Mouse (Mus musculus): Measurements from ENCODE around the gene Fam210b. TPM values are rescaled to one million over a fixed set of nuclear protein-coding genes. Genes with fewer than 3 reads are reported as not detected.
A peak's percentile ranks its signal among the peaks of the same experiment; 100 is the strongest.
"Not testable (repeated sequence)": the region's sequence is repeated elsewhere in the genome, so short reads cannot be mapped to it uniquely, and the experiment has no call there.

Gene Fam210b
- not detected in 2 replicates for polyA plus RNA-seq (2012; ENCODE audit: insufficient read depth, insufficient read length, low replicate concordance, missing spikeins)

DNA sequence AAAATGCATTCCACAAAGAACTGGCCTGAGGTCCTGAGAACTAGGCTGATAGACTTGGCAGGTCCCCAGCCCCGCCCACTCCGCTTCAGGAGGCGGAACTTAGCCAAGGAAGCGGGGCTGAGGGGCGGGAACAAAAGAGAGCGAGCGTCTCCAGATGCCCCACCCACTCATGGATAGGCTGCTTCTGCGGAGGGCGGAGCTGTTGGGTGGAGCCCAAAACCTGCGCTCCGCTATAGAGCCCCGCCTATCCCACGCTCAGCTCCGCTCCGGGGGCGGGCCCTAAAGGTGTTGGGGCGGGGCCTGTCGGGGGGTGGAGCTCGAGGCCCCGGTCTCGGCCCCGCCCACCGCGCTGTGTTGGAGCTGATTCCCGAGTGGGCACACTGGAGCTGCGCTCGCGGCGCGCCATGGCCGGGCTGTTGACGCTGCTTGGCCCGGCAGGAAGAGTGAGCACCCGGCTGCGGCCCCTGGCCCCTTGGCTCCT, at the start of gene Fam210b:
TSS of gene Fam210b (plus strand) at position 308 of the 481 bp plus-strand sequence.
- under 1% methylated on average over 35 of the region's 35 CpGs for WGBS
- TF ChIP-seq CTCF (IDR thresholded peaks at IDR 0.05; ENCODE audit: insufficient read depth, low read depth, low read length) (no peak), POLR2A (IDR thresholded peaks at IDR 0.05; ENCODE audit: insufficient read depth, low read depth, low read length) (peak; percentile 53)
- Histone ChIP-seq H3K27ac (ENCODE audit: insufficient read depth, low read depth, low read length) (no peak within 1 kb of the TSS), H3K4me1 (ENCODE audit: control insufficient read depth, insufficient read depth, low read length) (peaks cover 24% of the 10 kb centered on the region), H3K4me3 (ENCODE audit: insufficient read depth, low read depth, low read length) (peak within 1 kb of the TSS; percentile 89)

DNA sequence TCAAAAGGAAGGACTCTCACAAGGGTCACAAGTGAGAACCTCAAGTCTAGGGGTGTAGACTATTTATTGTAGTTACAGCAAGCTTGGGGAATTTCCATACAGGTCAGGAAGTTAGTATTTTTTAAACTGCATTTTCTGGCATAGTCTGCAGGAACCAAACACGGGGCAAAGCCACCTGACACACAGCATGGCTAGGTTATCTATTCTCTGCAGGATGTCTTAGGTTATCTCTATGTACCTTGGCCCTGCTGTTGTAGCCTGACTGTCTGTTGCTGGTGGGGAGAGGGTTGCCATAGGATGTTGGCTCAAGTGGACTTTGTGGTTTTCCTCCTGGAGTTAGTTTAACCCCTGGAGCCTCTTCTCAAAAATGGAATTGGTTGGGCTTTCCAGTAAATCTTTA, 47.3 kb upstream of the Fam210b start:
- 72% methylated on average over 1 of the region's 1 CpGs for WGBS
- Histone ChIP-seq H3K4me3 (ENCODE audit: insufficient read depth, low read depth, low read length) (no peak overlapping the region), H3K27ac (ENCODE audit: insufficient read depth, low read depth, low read length) (no peak overlapping the region), H3K4me1 (ENCODE audit: control insufficient read depth, insufficient read depth, low read length) (peaks cover 7% of the 10 kb centered on the region; the same call in 1 of the 2 replicates)
- TF ChIP-seq POLR2A (IDR thresholded peaks at IDR 0.05; ENCODE audit: insufficient read depth, low read depth, low read length) (no peak), CTCF (IDR thresholded peaks at IDR 0.05; ENCODE audit: insufficient read depth, low read depth, low read length) (no peak)

- H3K27ac ChIP-seq (ENCODE audit: insufficient read depth, low read depth, low read length), result no peak overlapping the region
- TF ChIP-seq POLR2A (IDR thresholded peaks at IDR 0.05; ENCODE audit: insufficient read depth, low read depth, low read length) (no peak), CTCF (IDR thresholded peaks at IDR 0.05; ENCODE audit: insufficient read depth, low read depth, low read length) (no peak)
- H3K4me3 ChIP-seq (ENCODE audit: insufficient read depth, low read depth, low read length), result no peak overlapping the region
- 76% methylated on average over 1 of the region's 1 CpGs for WGBS
- H3K4me1 ChIP-seq (ENCODE audit: control insufficient read depth, insufficient read depth, low read length), result peaks cover 7% of the 10 kb centered on the region; the same call in 1 of the 2 replicates
These were observed 46.8 kb upstream of the Fam210b start for GRCm38 (mm10) chr2:172298542-172298941.

- TF ChIP-seq CTCF (IDR thresholded peaks at IDR 0.05; ENCODE audit: insufficient read depth, low read depth, low read length), result no peak
- TF ChIP-seq POLR2A (IDR thresholded peaks at IDR 0.05; ENCODE audit: insufficient read depth, low read depth, low read length), result no peak
- Histone ChIP-seq H3K4me3 (ENCODE audit: insufficient read depth, low read depth, low read length) (no peak overlapping the region), H3K27ac (ENCODE audit: insufficient read depth, low read depth, low read length) (no peak overlapping the region), H3K4me1 (ENCODE audit: control insufficient read depth, insufficient read depth, low read length) (peaks cover 7% of the 10 kb centered on the region; the same call in 1 of the 2 replicates)
- 21% methylated on average over 14 of the region's 14 CpGs for WGBS
These were observed 46.0 kb upstream of the Fam210b start for GRCm38 (mm10) chr2:172299126-172299921.

DNA sequence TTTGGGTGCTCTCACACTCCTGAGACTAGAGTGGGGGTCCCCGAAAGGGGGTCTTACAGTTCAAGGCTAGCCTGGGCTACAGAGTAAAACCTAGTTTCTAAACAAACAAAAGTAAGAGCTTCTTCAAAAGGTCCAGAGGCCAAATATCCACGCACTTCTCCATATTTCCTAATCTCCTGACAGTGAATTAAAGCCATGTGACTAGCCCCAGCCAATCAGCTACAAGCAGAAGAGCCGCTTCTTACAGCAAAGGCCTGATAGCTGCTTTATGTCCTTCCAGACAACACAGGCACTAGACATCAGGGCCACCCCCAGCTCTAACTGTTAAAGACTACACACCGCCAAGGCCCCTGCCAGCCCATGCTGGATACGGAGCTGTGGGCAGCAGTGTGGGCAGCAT, 43.0 kb upstream of the Fam210b start:
- TF ChIP-seq POLR2A (IDR thresholded peaks at IDR 0.05; ENCODE audit: insufficient read depth, low read depth, low read length) (no peak), CTCF (IDR thresholded peaks at IDR 0.05; ENCODE audit: insufficient read depth, low read depth, low read length) (no peak)
- no peak overlapping the region for H3K27ac ChIP-seq (ENCODE audit: insufficient read depth, low read depth, low read length)
- H3K4me1 ChIP-seq (ENCODE audit: control insufficient read depth, insufficient read depth, low read length), result peaks cover 7% of the 10 kb centered on the region; the same call in 1 of the 2 replicates
- H3K4me3 ChIP-seq (ENCODE audit: insufficient read depth, low read depth, low read length), result no peak overlapping the region
- WGBS, result 92% methylated on average over 5 of the region's 5 CpGs

DNA sequence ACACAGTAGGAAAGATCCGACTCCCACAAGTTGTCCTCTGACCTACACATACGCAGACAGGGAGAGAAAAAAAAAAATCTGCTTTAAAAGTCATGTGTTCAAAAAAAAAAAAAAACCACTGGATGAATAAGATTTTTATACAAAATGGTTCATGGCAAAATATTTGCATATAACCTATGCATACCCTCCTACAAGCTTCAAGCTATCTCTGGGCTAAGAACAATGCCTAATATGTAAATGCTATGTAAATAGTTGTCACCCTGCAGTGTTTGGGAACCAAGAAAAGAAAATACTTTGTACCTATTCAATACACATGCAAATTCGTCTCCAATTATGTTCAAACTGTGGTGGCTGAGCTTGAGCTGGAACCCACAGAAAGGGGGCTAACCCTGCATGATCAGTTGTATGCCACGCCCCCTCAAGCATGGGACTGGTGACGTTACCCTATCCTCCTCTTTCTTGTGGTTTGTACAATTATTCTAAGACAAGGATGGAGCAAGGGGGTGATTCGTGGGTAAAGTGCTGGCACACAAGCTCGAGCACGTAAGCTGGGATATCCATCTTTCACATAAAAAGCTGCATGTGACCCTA, 41.2 kb upstream of the Fam210b start:
- no peak overlapping the region for H3K4me3 ChIP-seq (ENCODE audit: insufficient read depth, low read depth, low read length)

GRCm38 (mm10) chr2:172305546-172305945, 39.8 kb upstream of the Fam210b start:
- not testable (repeated sequence) for H3K27ac ChIP-seq (ENCODE audit: insufficient read depth, low read depth, low read length); H3K4me1 ChIP-seq (ENCODE audit: control insufficient read depth, insufficient read depth, low read length); H3K4me3 ChIP-seq (ENCODE audit: insufficient read depth, low read depth, low read length)
- 79% methylated on average over 7 of the region's 7 CpGs for WGBS

More for the DNA sequence above, 41.2 kb upstream of the Fam210b start:
- WGBS, result 40% methylated on average over 8 of the region's 8 CpGs
- Histone ChIP-seq H3K27ac (ENCODE audit: insufficient read depth, low read depth, low read length) (no peak overlapping the region), H3K4me1 (ENCODE audit: control insufficient read depth, insufficient read depth, low read length) (peaks cover 2% of the 10 kb centered on the region; the same call in 1 of the 2 replicates)
- no peak for TF ChIP-seq CTCF (IDR thresholded peaks at IDR 0.05; ENCODE audit: insufficient read depth, low read depth, low read length)

- 79% methylated on average over 4 of the region's 4 CpGs for WGBS
- no peak overlapping the region for H3K27ac ChIP-seq (ENCODE audit: insufficient read depth, low read depth, low read length)
- H3K4me3 ChIP-seq (ENCODE audit: insufficient read depth, low read depth, low read length), result no peak overlapping the region
- TF ChIP-seq CTCF (IDR thresholded peaks at IDR 0.05; ENCODE audit: insufficient read depth, low read depth, low read length) (no peak), POLR2A (IDR thresholded peaks at IDR 0.05; ENCODE audit: insufficient read depth, low read depth, low read length) (no peak)
- no peaks in the 10 kb centered on the region for H3K4me1 ChIP-seq (ENCODE audit: control insufficient read depth, insufficient read depth, low read length)
These were observed 38.8 kb upstream of the Fam210b start for GRCm38 (mm10) chr2:172306544-172306943.

GRCm38 (mm10) chr2:172311731-172312130, 33.6 kb upstream of the Fam210b start:
- TF ChIP-seq CTCF (IDR thresholded peaks at IDR 0.05; ENCODE audit: insufficient read depth, low read depth, low read length), result no peak
- no peak for TF ChIP-seq POLR2A (IDR thresholded peaks at IDR 0.05; ENCODE audit: insufficient read depth, low read depth, low read length)

More at GRCm38 (mm10) chr2:172311731-172312130, 33.6 kb upstream of the Fam210b start:
- Histone ChIP-seq H3K4me1 (ENCODE audit: control insufficient read depth, insufficient read depth, low read length) (no peaks in the 10 kb centered on the region), H3K27ac (ENCODE audit: insufficient read depth, low read depth, low read length) (no peak overlapping the region), H3K4me3 (ENCODE audit: insufficient read depth, low read depth, low read length) (no peak overlapping the region)
- WGBS, result 91% methylated on average over 9 of the region's 9 CpGs
